Mouse (Mus musculus) olfactory bulb, adult 2 months (tissue): ENCODE measurements at regions not wholly inside any gene's neighbourhood (a gene's known extent, or its start where the extent isn't known, plus 50 kb on each side); places are given as distances from the start of the nearest gene placed in this dataset.

Experiments
- H3K27ac ChIP-seq: fragments of 200-500 bp; 2 replicates; pipeline ENCODE4 v1.5.1; 2012; ENCODE audit warnings: low read depth, low read length; ENCODE audit not compliant: insufficient read depth
- H3K4me1 ChIP-seq: fragments of 200-500 bp; 2 replicates; pipeline ENCODE4 v1.6.1; 2012; ENCODE audit warnings: low read length; ENCODE audit not compliant: control insufficient read depth, insufficient read depth
- H3K4me3 ChIP-seq: fragments of 200-500 bp; 2 replicates; pipeline ENCODE4 v1.5.1; 2012; ENCODE audit warnings: mild to moderate bottlenecking, low read depth, low read length, moderate library complexity; ENCODE audit not compliant: insufficient read depth
- CTCF ChIP-seq: fragments of 200-500 bp; IDR thresholded peaks from 2 replicates; pipeline ENCODE4 v1.5.1; 2012; ENCODE audit warnings: low read depth, mild to moderate bottlenecking, low read length, moderate library complexity; ENCODE audit not compliant: insufficient read depth
- POLR2A ChIP-seq: fragments of 200-500 bp; IDR thresholded peaks from 2 replicates; pipeline ENCODE4 v1.6.1; 2012; ENCODE audit warnings: mild to moderate bottlenecking, low read depth, low read length, moderate library complexity; ENCODE audit not compliant: insufficient read depth
- WGBS: fragments of 180-500 bp; shearing (Covaris S2); methylation state at CpG from one replicate; pipeline ENCODE4 v1.1.7; 2018; 5-methylcytosine and 5-hydroxymethylcytosine counted together

GRCm38 (mm10) chr7:36529504-36530065, 168.3 kb upstream of the Tshz3 start:
- TF ChIP-seq POLR2A, result no peak
- no peak for TF ChIP-seq CTCF
- 78% methylated on average over 15 of the region's 15 CpGs for WGBS

GRCm38 (mm10) chr7:36531559-36531958, 166.4 kb upstream of the Tshz3 start:
- WGBS, result 84% methylated on average over 1 of the region's 1 CpGs
- no peaks in the 10 kb centered on the region for H3K4me1 ChIP-seq
- no peak overlapping the region for H3K4me3 ChIP-seq
- TF ChIP-seq CTCF (no peak), POLR2A (no peak)
- no peak overlapping the region for H3K27ac ChIP-seq

More at GRCm38 (mm10) chr7:36529504-36530065, 168.3 kb upstream of the Tshz3 start:
- Histone ChIP-seq H3K4me1 (no peaks in the 10 kb centered on the region), H3K4me3 (no peak overlapping the region), H3K27ac (no peak overlapping the region)

GRCm38 (mm10) chr7:36538111-36538510, 159.8 kb upstream of the Tshz3 start:
- no peak for TF ChIP-seq CTCF
- TF ChIP-seq POLR2A, result no peak
- Histone ChIP-seq H3K4me1 (no peaks in the 10 kb centered on the region), H3K27ac (no peak overlapping the region), H3K4me3 (no peak overlapping the region)
- 56% methylated on average over 11 of the region's 11 CpGs for WGBS

DNA sequence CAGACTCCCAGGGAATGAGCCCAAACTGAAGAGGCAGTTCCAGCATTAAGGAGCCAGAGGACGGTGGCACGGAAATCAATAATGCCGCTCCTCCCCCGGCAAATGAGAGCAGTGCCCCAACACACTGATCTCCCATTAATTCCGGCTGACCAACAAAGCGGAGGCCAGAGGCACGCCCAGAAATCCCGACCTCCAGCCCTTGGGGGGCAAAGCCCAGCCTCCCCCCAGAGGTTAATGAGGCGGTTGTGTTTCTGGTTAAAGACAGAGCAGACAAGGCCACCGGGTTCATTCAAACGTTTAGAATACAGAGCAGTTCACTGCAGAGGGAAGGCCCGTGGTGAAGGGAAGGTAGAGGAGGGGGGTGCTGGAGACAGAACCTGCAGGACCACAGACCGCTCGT, 149.9 kb upstream of the Tshz3 start:
- WGBS, result 40% methylated on average over 14 of the region's 14 CpGs
- Histone ChIP-seq H3K4me1 (no peaks in the 10 kb centered on the region), H3K4me3 (no peak overlapping the region), H3K27ac (no peak overlapping the region)
- TF ChIP-seq CTCF, result no peak

GRCm38 (mm10) chr7:36548440-36548839, 149.5 kb upstream of the Tshz3 start:
- H3K27ac ChIP-seq, result no peak overlapping the region
- H3K4me3 ChIP-seq, result no peak overlapping the region
- WGBS, result 90% methylated on average over 5 of the region's 5 CpGs
- TF ChIP-seq CTCF (no peak), POLR2A (no peak)
- no peaks in the 10 kb centered on the region for H3K4me1 ChIP-seq

- H3K27ac ChIP-seq, result no peak overlapping the region
- H3K4me3 ChIP-seq, result no peak overlapping the region
- H3K4me1 ChIP-seq, result no peaks in the 10 kb centered on the region
- no peak for TF ChIP-seq CTCF
- no peak for TF ChIP-seq POLR2A
- 81% methylated on average over 2 of the region's 2 CpGs for WGBS
Measured at GRCm38 (mm10) chr7:36571061-36571460, 126.9 kb upstream of the Tshz3 start.

DNA sequence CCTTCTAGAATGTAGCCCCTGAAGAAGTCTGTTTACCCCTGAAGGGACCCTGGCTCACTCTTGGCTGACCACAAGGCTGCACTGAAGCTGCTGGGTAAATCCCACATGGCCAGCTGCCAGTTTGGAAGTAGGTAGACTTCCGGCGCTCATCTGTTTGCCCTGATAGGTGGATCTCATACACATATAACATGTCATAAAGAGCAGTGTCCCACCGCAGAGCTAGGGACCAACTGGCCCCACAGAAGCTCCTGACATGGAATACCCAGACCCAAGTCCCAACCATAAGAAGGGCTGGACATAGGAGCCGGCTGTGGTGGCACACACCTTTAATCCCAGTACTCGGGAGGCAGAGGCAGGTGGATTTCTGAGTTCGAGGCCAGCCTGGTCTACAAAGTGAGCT, 115.8 kb upstream of the Tshz3 start:
- Histone ChIP-seq H3K4me3 (no peak overlapping the region), H3K4me1 (no peaks in the 10 kb centered on the region), H3K27ac (no peak overlapping the region)
- TF ChIP-seq CTCF (no peak), POLR2A (no peak)
- WGBS, result 96% methylated on average over 6 of the region's 6 CpGs

GRCm38 (mm10) chr7:36585014-36585413, 112.9 kb upstream of the Tshz3 start:
- no peak overlapping the region for H3K27ac ChIP-seq
- WGBS, result 86% methylated on average over 1 of the region's 1 CpGs
- no peaks in the 10 kb centered on the region for H3K4me1 ChIP-seq
- H3K4me3 ChIP-seq, result no peak overlapping the region
- TF ChIP-seq CTCF (no peak), POLR2A (no peak)

DNA sequence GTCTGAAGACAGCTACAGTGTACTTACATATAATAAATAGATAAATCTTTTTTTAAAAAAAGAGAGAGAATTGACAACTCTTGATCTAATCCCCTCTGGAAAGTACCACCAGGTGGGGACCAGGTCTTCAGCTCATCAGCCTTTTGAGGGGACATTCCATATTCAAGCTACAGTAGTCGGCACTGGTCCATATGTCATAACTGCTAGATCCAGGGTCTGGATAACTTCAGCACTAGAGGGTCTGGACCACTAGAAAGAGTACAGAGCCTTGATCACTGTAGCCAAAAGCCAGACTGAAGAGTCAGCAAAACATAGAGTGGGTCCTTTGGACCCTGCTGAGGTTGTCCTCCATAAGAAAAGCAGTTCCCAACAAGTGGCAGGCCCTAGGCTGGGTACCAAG, 106.4 kb upstream of the Tshz3 start:
- TF ChIP-seq CTCF, result no peak
- TF ChIP-seq POLR2A, result no peak
- 91% methylated on average over 1 of the region's 1 CpGs for WGBS
- Histone ChIP-seq H3K4me3 (no peak overlapping the region), H3K27ac (no peak overlapping the region), H3K4me1 (no peaks in the 10 kb centered on the region)

- Histone ChIP-seq H3K27ac (no peak overlapping the region), H3K4me3 (no peak overlapping the region), H3K4me1 (no peaks in the 10 kb centered on the region)
- TF ChIP-seq CTCF, result no peak
- TF ChIP-seq POLR2A, result no peak
- 81% methylated on average over 3 of the region's 3 CpGs for WGBS
Measured at GRCm38 (mm10) chr7:36596630-36597301, 101.2 kb upstream of the Tshz3 start.
